Mouse (Mus musculus): Measurements from ENCODE around the gene Klhl40.

DNA sequence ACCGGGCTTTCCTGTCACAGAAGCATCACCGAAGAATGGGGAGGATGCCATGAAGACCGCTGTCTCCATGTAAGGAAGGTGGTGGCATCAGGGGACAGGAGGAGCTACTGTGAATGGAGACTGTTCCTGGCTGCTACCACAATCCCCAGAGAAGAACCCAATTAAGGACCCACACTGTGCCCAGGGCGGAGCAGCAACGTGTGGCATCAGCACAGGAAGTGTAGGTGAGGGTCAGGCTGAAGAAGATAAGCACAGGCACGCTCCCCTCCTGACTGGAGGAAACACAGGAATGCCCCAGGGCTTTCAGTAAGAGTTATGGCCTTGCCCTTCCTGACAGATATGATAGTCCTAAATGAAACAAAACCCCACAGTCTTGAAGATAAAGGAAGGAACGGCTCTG lies 25.3 kb downstream of the Klhl40 start:
- TF ChIP-seq POLR2A (IDR thresholded peaks at IDR 0.05; ENCODE audit: low read depth, low read length) (no peak), CTCF (IDR thresholded peaks at IDR 0.05; ENCODE audit: extremely low read depth, insufficient read length, insufficient replicate concordance, low read depth, low read length) (no peak)

Measured in small intestine, adult 2 months (tissue).